Mouse (Mus musculus): ENCODE results near the gene Olfr1255. TPM values are rescaled to one million over a fixed set of nuclear protein-coding genes. Genes with fewer than 3 reads are reported as not detected.

The Olfr1255 gene
- polyA plus RNA-seq (2015; fragmentation: Nextera tagmentation; extraction: Ambion mirVana): not detected in 2 replicates

DNA sequence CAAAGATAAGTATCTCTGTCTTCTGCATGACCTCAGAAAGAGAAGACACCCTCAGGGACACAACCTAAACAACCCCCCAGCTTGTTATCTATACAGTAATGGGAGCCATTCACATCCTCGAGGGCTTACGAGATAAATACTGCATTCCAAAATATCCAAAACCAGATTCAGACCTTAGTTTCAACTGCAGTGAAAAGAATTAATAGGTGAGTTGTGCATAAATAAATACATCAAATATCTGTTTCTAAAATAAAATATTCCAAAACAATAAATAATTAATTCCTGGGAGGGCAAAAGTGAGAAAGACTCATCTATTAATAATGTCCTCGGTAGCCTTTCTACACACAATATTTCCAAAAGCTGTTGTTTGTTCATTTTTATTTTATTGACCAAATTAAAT is at the start of gene Olfr1255:
Gene Olfr1255, plus strand, starts transcription at position 301 of the 400 bp plus-strand sequence.
- no peak for ATAC-seq (ENCODE audit: insufficient number of reproducible peaks, low FRiP score, low TSS enrichment, low read depth)
- H3K4me3 ChIP-seq: no peak within 1 kb of the TSS
- H3K9ac ChIP-seq: no peak within 1 kb of the TSS
- no peaks in the 10 kb centered on the region for H3K4me1 ChIP-seq
- no peaks in the 10 kb centered on the region for H3K27me3 ChIP-seq
- no peak within 1 kb of the TSS for H3K4me2 ChIP-seq
- H3K36me3 ChIP-seq: no peaks in the 10 kb centered on the region
- WGBS: 76% methylated on average over 3 of the region's 3 CpGs
- H3K27ac ChIP-seq: no peak within 1 kb of the TSS
- H3K9me3 ChIP-seq: no peaks in the 10 kb centered on the region

GRCm38 (mm10) chr2:89793519-89793918 is 18.3 kb upstream of the Olfr1255 start, which contains the start of gene Olfr1254:
Gene Olfr1254 (minus strand): TSS chr2:89793619.
- no peak within 1 kb of the TSS for H3K9ac ChIP-seq
- ATAC-seq (ENCODE audit: insufficient number of reproducible peaks, low FRiP score, low TSS enrichment, low read depth): no peak
- H3K9me3 ChIP-seq: no peaks in the 10 kb centered on the region
- no peak within 1 kb of the TSS for H3K4me3 ChIP-seq
- H3K4me1 ChIP-seq: no peaks in the 10 kb centered on the region
- no peak within 1 kb of the TSS for H3K4me2 ChIP-seq
- H3K27ac ChIP-seq: no peak within 1 kb of the TSS
- no peaks in the 10 kb centered on the region for H3K36me3 ChIP-seq
- no peaks in the 10 kb centered on the region for H3K27me3 ChIP-seq

GRCm38 (mm10) chr2:89799583-89799982 is 12.3 kb upstream of the Olfr1255 start:
- no peak for ATAC-seq (ENCODE audit: insufficient number of reproducible peaks, low FRiP score, low TSS enrichment, low read depth)
- Histone ChIP-seq H3K27ac (no peak overlapping the region), H3K27me3 (no peaks in the 10 kb centered on the region), H3K4me1 (no peaks in the 10 kb centered on the region), H3K4me2 (no peak overlapping the region), H3K9me3 (no peaks in the 10 kb centered on the region), H3K4me3 (no peak overlapping the region), H3K9ac (no peak overlapping the region), H3K36me3 (no peaks in the 10 kb centered on the region)
- WGBS: 90% methylated on average over 3 of the region's 3 CpGs

GRCm38 (mm10) chr2:89810751-89811150 is 1.1 kb upstream of the Olfr1255 start:
- Histone ChIP-seq H3K4me2 (no peak overlapping the region), H3K4me3 (no peak overlapping the region), H3K27ac (no peak overlapping the region), H3K9me3 (no peaks in the 10 kb centered on the region), H3K4me1 (no peaks in the 10 kb centered on the region), H3K27me3 (no peaks in the 10 kb centered on the region), H3K36me3 (no peaks in the 10 kb centered on the region), H3K9ac (no peak overlapping the region)
- no peak for ATAC-seq (ENCODE audit: insufficient number of reproducible peaks, low FRiP score, low TSS enrichment, low read depth)
- WGBS: 78% methylated on average over 2 of the region's 2 CpGs

GRCm38 (mm10) chr2:89820216-89820615 is 8.4 kb downstream of the Olfr1255 start:
- no peak overlapping the region for H3K4me3 ChIP-seq
- no peaks in the 10 kb centered on the region for H3K9me3 ChIP-seq
- no peak overlapping the region for H3K4me2 ChIP-seq
- no peak overlapping the region for H3K9ac ChIP-seq
- no peaks in the 10 kb centered on the region for H3K36me3 ChIP-seq
- 78% methylated on average over 1 of the region's 1 CpGs for WGBS
- no peak for ATAC-seq (ENCODE audit: insufficient number of reproducible peaks, low FRiP score, low TSS enrichment, low read depth)
- H3K27ac ChIP-seq: no peak overlapping the region
- H3K4me1 ChIP-seq: no peaks in the 10 kb centered on the region
- H3K27me3 ChIP-seq: no peaks in the 10 kb centered on the region

- Histone ChIP-seq H3K27ac (no peak within 1 kb of the TSS), H3K9me3 (no peaks in the 10 kb centered on the region), H3K4me2 (no peak within 1 kb of the TSS), H3K4me3 (no peak within 1 kb of the TSS), H3K9ac (no peak within 1 kb of the TSS), H3K4me1 (no peaks in the 10 kb centered on the region), H3K27me3 (no peaks in the 10 kb centered on the region), H3K36me3 (no peaks in the 10 kb centered on the region)
- ATAC-seq (ENCODE audit: insufficient number of reproducible peaks, low FRiP score, low TSS enrichment, low read depth): no peak
- 50% methylated on average over 2 of the region's 2 CpGs for WGBS
Measured at GRCm38 (mm10) chr2:89841455-89841854, 29.6 kb downstream of the Olfr1255 start, which contains the start of gene Olfr1256. Gene Olfr1256 (minus strand): TSS chr2:89841555.

- H3K27me3 ChIP-seq: no peaks in the 10 kb centered on the region
- no peak within 1 kb of the TSS for H3K27ac ChIP-seq
- no peaks in the 10 kb centered on the region for H3K9me3 ChIP-seq
- ATAC-seq (ENCODE audit: insufficient number of reproducible peaks, low FRiP score, low TSS enrichment, low read depth): no peak
- 79% methylated on average over 5 of the region's 5 CpGs for whole genome bisulfite sequencing
- no peak within 1 kb of the TSS for H3K4me2 ChIP-seq
- H3K36me3 ChIP-seq: no peaks in the 10 kb centered on the region
- H3K4me1 ChIP-seq: no peaks in the 10 kb centered on the region
- H3K9ac ChIP-seq: no peak within 1 kb of the TSS
- H3K4me3 ChIP-seq: no peak within 1 kb of the TSS
Measured at GRCm38 (mm10) chr2:89848105-89848504, 36.3 kb downstream of the Olfr1255 start, which contains the start of gene Olfr48. Gene Olfr48 (minus strand): TSS chr2:89848205.

DNA sequence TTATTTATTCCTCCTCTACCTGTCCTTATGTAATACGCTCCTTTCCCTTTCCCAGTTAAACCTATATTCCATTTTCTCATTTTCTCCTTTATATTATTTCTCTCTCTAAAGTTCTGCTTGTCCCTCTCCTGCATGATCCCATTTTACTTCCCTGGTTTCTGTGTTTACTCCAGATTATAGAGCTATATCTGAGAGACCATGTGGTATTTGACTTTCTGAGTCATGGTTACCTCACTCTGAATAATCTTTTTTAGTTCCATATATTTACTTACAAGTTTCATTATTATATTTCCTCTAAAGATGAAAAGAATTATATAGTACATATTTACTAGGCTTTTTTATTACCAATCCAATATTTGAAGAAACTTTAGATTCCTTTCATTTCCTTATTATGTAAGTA is 37.4 kb downstream of the Olfr1255 start:
- Histone ChIP-seq H3K4me2 (no peak overlapping the region), H3K36me3 (no peaks in the 10 kb centered on the region), H3K4me3 (no peak overlapping the region), H3K9me3 (no peaks in the 10 kb centered on the region), H3K9ac (no peak overlapping the region), H3K27me3 (no peaks in the 10 kb centered on the region), H3K27ac (no peak overlapping the region), H3K4me1 (no peaks in the 10 kb centered on the region)
- WGBS: 85% methylated on average over 1 of the region's 1 CpGs
- no peak for ATAC-seq (ENCODE audit: insufficient number of reproducible peaks, low FRiP score, low TSS enrichment, low read depth)

Other genes with a start within 250 kb of the Olfr1255 start
- gene Olfr1245, start 233.6 kb upstream of the Olfr1255 start, polyA plus RNA-seq (2015; fragmentation: Nextera tagmentation; extraction: Ambion mirVana): not detected in 2 replicates
- not detected in 2 replicates for gene Olfr1246, start 218.9 kb upstream of the Olfr1255 start, polyA plus RNA-seq (2015; fragmentation: Nextera tagmentation; extraction: Ambion mirVana)
- not detected in 2 replicates for gene Olfr1247, start 197.9 kb upstream of the Olfr1255 start, polyA plus RNA-seq (2015; fragmentation: Nextera tagmentation; extraction: Ambion mirVana)
- not detected in 2 replicates for gene Olfr1248, start 193.8 kb upstream of the Olfr1255 start, polyA plus RNA-seq (2015; fragmentation: Nextera tagmentation; extraction: Ambion mirVana)
- not detected in 2 replicates for gene Olfr1249, start 177.1 kb upstream of the Olfr1255 start, polyA plus RNA-seq (2015; fragmentation: Nextera tagmentation; extraction: Ambion mirVana)
- not detected in 2 replicates for gene Olfr1250, start 150.6 kb upstream of the Olfr1255 start, polyA plus RNA-seq (2015; fragmentation: Nextera tagmentation; extraction: Ambion mirVana)
- not detected in 2 replicates for gene Olfr1251, start 140.1 kb upstream of the Olfr1255 start, polyA plus RNA-seq (2015; fragmentation: Nextera tagmentation; extraction: Ambion mirVana)
- not detected in 2 replicates for gene Olfr1252, start 87.0 kb upstream of the Olfr1255 start, polyA plus RNA-seq (2015; fragmentation: Nextera tagmentation; extraction: Ambion mirVana)
- gene Olfr1253, start 55.0 kb upstream of the Olfr1255 start, polyA plus RNA-seq (2015; fragmentation: Nextera tagmentation; extraction: Ambion mirVana): not detected in 2 replicates
- gene Olfr1254, start 18.4 kb upstream of the Olfr1255 start, polyA plus RNA-seq (2015; fragmentation: Nextera tagmentation; extraction: Ambion mirVana): not detected in 2 replicates
- gene Olfr1256, start 29.5 kb downstream of the Olfr1255 start, polyA plus RNA-seq (2015; fragmentation: Nextera tagmentation; extraction: Ambion mirVana): not detected in 2 replicates
- not detected in 2 replicates for gene Olfr48, start 36.2 kb downstream of the Olfr1255 start, polyA plus RNA-seq (2015; fragmentation: Nextera tagmentation; extraction: Ambion mirVana)
- not detected in 2 replicates for gene Olfr1257, start 66.4 kb downstream of the Olfr1255 start, polyA plus RNA-seq (2015; fragmentation: Nextera tagmentation; extraction: Ambion mirVana)
- not detected in 2 replicates for gene Olfr1258, start 115.3 kb downstream of the Olfr1255 start, polyA plus RNA-seq (2015; fragmentation: Nextera tagmentation; extraction: Ambion mirVana)
- not detected in 2 replicates for gene Olfr1259, start 136.6 kb downstream of the Olfr1255 start, polyA plus RNA-seq (2015; fragmentation: Nextera tagmentation; extraction: Ambion mirVana)
- gene Olfr1260, start 162.3 kb downstream of the Olfr1255 start, polyA plus RNA-seq (2015; fragmentation: Nextera tagmentation; extraction: Ambion mirVana): not detected in 2 replicates
- gene Olfr1261, start 179.2 kb downstream of the Olfr1255 start, polyA plus RNA-seq (2015; fragmentation: Nextera tagmentation; extraction: Ambion mirVana): not detected in 2 replicates
- not detected in 2 replicates for gene Olfr1262, start 188.1 kb downstream of the Olfr1255 start, polyA plus RNA-seq (2015; fragmentation: Nextera tagmentation; extraction: Ambion mirVana)
- not detected in 2 replicates for gene Olfr1263, start 200.1 kb downstream of the Olfr1255 start, polyA plus RNA-seq (2015; fragmentation: Nextera tagmentation; extraction: Ambion mirVana)
- not detected in 2 replicates for gene Olfr1264, start 213.5 kb downstream of the Olfr1255 start, polyA plus RNA-seq (2015; fragmentation: Nextera tagmentation; extraction: Ambion mirVana)
- not detected in 2 replicates for gene Olfr1265, start 223.3 kb downstream of the Olfr1255 start, polyA plus RNA-seq (2015; fragmentation: Nextera tagmentation; extraction: Ambion mirVana)

All from limb, embryonic 15.5 days (tissue).